Mouse (Mus musculus): Measurements from ENCODE around the gene Tada3. TPM values are rescaled to one million over a fixed set of nuclear protein-coding genes. Genes with fewer than 3 reads are reported as not detected.

Tada3 gene
- 34.8 and 158 TPM in 2 replicates for polyA plus RNA-seq (2012; ENCODE audit: insufficient read depth, low replicate concordance)

DNA sequence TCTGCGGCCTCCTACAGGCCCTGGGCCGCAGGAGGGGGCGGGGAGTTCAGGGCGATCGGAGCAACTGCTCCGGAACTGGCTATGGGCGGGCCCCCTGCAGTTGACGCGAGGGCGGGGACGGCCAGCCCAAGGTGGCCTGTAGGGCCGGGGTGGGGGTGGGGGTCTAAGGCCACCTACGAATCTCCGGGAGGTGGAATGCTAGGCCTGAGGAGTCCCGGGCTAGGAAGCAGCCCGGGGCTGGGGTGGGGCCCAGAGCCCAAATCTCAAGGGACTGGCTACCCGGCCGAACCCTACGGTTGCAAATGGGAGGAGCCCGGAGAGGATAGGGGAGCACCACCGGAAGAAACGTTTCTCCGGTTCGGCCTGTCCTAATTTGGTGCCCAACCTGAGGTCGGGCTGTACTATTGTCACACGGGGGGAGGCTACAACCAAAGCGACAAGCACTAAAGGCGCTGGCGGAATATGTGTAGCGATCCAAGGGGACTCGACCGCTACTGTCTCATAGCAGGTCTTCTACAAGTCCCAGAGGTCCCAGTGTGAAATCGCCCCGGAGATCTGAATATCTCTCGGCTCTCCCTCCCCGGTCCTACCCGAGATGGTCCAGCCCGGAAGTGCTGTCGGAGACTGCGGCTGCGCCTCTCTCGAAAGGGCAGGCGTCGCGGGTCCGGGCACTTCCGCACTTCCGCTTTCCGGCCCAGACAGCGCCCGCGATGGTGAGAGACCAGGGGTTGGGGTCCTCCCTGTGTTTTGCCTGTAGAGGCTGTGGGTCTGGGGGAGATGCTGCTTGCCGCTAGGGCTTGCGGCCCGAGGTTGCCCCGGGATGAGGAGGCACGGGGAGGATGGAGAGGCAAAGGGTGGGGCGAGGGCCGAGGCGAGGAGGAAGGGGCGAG, at the start of gene Tada3, which contains the start of gene Arpc4:
TSS of gene Tada3 (minus strand) at position 388 of the 890 bp plus-strand sequence.
TSS of gene Arpc4 (plus strand) at position 620 of the 890 bp plus-strand sequence.
- H3K4me1 ChIP-seq: peaks cover 73% of the 10 kb centered on the region
- H3K9me3 ChIP-seq: no peaks in the 10 kb centered on the region
- peak; percentile 60; the same call in 1 of the 3 replicates for TF ChIP-seq GATA1 (IDR thresholded peaks at IDR 0.05; ENCODE audit: borderline replicate concordance, low read length)
- peak; percentile 83 for TF ChIP-seq FLI1 (IDR thresholded peaks at IDR 0.05; ENCODE audit: low read length)
- H3K27me3 ChIP-seq (replicated peaks): no peaks in the 10 kb centered on the region
- H3K36me3 ChIP-seq (replicated peaks; ENCODE audit: low read length): peaks cover 70% of the 10 kb centered on the region
- peak within 1 kb of the TSS; percentile 96 for H3K4me3 ChIP-seq (replicated peaks)

DNA sequence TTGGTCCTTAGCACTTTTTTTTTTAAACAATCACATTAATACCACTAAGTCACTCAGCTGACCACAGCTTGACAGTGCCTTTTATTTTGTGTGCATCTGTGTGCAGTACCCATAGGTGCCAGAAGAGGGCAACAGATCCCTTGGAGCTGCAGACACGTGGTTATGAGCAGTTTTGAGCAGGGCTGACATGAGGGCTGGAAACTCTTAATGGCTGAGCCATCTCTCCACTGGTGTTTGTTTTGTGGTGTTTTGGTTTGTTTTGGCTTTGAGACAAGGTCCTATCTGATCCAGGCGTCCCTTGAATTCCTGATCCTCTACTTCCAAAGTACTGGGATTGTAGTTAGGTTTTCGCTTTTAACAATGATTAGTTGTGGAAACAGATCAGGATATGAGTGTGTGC, 49.7 kb upstream of the Tada3 start:
- TF ChIP-seq GATA1 (IDR thresholded peaks at IDR 0.05; ENCODE audit: borderline replicate concordance, low read length): no peak
- TF ChIP-seq FLI1 (IDR thresholded peaks at IDR 0.05; ENCODE audit: low read length): no peak
- Histone ChIP-seq H3K4me3 (replicated peaks) (no peak overlapping the region), H3K9me3 (peaks cover 4% of the 10 kb centered on the region), H3K36me3 (replicated peaks; ENCODE audit: low read length) (no peaks in the 10 kb centered on the region), H3K4me1 (peaks cover 48% of the 10 kb centered on the region), H3K27me3 (replicated peaks) (peaks cover 8% of the 10 kb centered on the region)

DNA sequence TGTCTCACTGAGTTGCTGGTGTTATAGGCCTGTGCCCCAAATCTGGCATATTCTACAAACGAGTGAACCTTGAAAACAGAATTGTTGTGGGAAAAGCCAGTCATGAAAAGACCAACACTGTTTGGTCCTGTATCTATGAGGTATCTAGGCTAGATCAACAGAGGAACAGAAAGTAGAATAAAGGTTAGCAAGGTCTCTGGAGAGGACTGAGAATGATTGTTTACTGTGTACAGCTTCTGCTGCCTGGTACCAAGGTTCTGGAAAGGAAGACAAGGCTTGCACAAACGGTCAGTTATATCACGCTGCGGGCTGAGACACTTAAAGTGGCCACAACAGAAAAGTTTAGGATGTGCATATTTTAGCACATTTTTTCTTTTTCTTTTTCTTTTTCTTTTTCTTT, 49.0 kb upstream of the Tada3 start:
- TF ChIP-seq FLI1 (IDR thresholded peaks at IDR 0.05; ENCODE audit: low read length) (no peak), GATA1 (IDR thresholded peaks at IDR 0.05; ENCODE audit: borderline replicate concordance, low read length) (no peak)
- Histone ChIP-seq H3K4me1 (peaks cover 44% of the 10 kb centered on the region), H3K36me3 (replicated peaks; ENCODE audit: low read length) (no peaks in the 10 kb centered on the region), H3K9me3 (peaks cover 4% of the 10 kb centered on the region), H3K4me3 (replicated peaks) (no peak overlapping the region), H3K27me3 (replicated peaks) (peaks cover 5% of the 10 kb centered on the region)

DNA sequence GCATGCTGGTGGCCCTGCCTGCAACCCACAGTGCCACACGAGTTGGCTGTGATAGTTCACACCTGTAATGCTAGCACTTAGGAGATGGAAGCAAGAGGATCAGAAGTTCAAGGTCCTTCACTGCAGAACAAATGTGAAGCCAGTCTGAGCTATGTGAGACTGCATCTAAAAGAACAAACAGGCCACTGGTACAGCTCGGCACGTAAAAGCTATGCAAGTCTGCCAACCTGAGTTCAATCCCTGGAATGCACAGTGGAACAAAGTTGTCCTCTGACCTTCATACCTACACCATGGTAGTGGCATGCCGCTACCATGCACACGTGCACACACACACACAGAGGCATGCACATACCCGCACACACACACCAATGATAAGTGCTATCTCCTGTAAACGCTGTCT, 46.5 kb upstream of the Tada3 start:
- H3K36me3 ChIP-seq (replicated peaks; ENCODE audit: low read length): no peaks in the 10 kb centered on the region
- H3K27me3 ChIP-seq (replicated peaks): peaks cover 5% of the 10 kb centered on the region
- peaks cover 4% of the 10 kb centered on the region for H3K9me3 ChIP-seq
- no peak for TF ChIP-seq GATA1 (IDR thresholded peaks at IDR 0.05; ENCODE audit: borderline replicate concordance, low read length)
- no peak for TF ChIP-seq FLI1 (IDR thresholded peaks at IDR 0.05; ENCODE audit: low read length)
- H3K4me1 ChIP-seq: peaks cover 42% of the 10 kb centered on the region
- H3K4me3 ChIP-seq (replicated peaks): no peak overlapping the region

DNA sequence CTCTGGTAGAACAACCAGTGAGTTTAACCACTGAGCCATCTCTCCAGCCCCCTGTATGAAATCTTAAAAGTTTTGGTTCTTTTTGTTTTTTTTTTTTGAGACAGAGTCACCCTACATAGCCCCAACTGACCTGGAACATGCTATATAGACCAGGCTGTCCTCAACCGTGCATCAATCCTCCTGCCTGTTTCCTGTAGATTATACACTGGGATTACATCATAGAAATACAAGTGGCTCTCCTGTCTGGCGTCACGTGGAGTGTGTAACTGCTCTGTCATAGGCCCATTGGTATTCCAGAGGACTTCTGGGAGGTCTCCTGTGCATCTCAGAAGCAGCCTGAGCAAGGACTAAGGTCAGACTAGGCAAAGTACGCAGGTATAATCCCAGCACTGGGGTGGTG, 45.3 kb upstream of the Tada3 start:
- Histone ChIP-seq H3K36me3 (replicated peaks; ENCODE audit: low read length) (no peaks in the 10 kb centered on the region), H3K27me3 (replicated peaks) (peaks cover 5% of the 10 kb centered on the region), H3K9me3 (peaks cover 4% of the 10 kb centered on the region), H3K4me1 (peaks cover 49% of the 10 kb centered on the region), H3K4me3 (replicated peaks) (no peak overlapping the region)
- no peak for TF ChIP-seq FLI1 (IDR thresholded peaks at IDR 0.05; ENCODE audit: low read length)
- TF ChIP-seq GATA1 (IDR thresholded peaks at IDR 0.05; ENCODE audit: borderline replicate concordance, low read length): no peak

DNA sequence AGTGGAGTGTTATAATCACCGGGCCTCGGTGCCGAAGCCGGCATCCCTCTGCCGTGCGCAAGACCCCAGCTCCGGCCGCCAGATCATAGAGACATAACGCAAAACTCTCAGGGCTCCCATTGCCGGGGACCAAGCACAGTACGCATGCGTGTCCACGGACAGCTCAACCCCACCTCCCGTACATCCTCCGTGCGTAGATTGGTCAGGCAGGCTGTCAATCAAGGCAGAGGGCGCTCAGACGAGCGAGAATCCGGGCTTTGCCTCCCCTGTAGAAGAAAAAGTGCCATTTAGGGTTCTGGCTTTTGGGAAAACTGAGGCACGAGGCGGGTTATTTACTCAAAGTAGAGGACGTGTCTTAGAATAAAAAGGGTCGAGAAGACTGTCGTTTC, 41.5 kb upstream of the Tada3 start, which contains the start of gene Rpusd3:
TSS of gene Rpusd3 (minus strand) at position 142 of the 389 bp plus-strand sequence.
- peaks cover 33% of the 10 kb centered on the region for H3K36me3 ChIP-seq (replicated peaks; ENCODE audit: low read length)
- peak within 1 kb of the TSS; percentile 96 for H3K4me3 ChIP-seq (replicated peaks)
- H3K27me3 ChIP-seq (replicated peaks): no peaks in the 10 kb centered on the region
- TF ChIP-seq GATA1 (IDR thresholded peaks at IDR 0.05; ENCODE audit: borderline replicate concordance, low read length) (no peak), FLI1 (IDR thresholded peaks at IDR 0.05; ENCODE audit: low read length) (no peak)
- peaks cover 52% of the 10 kb centered on the region for H3K4me1 ChIP-seq
- no peaks in the 10 kb centered on the region for H3K9me3 ChIP-seq

DNA sequence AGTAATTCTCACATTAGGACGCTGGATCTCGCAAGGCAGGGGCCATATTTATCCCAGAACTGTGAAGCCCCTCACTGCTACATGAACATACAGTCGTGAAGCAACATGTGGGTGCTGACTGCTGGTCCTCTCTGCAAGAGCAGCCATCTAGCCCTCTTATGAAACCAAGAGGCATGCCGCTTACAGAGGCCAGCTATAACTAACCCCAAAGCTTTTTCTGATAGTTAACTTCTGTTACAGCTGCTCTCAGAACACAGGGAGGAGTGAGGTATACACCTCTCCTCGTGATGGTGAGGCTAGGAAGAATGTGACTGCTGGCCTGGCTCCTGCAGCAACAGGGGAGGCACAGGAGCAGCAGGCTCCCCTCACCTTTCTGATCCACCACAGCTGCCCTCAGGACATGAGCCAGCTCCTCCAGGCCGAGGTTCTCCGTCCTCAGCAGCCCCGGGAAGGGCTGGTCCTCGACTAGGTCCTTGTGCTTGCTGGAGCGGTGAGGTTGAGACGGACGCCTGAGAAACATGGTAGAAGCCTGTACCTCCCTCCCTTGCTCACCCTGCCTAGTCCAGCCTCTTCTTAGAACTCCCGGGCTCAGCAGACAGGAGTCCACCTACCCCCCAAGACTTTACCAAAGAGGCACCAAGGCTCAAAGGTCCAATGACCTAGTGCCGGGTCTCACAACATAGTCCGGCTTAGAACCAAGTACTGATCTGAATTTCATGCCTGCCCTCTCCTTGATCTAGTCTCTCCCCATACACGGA, 40.9 kb upstream of the Tada3 start:
- no peaks in the 10 kb centered on the region for H3K9me3 ChIP-seq

DNA sequence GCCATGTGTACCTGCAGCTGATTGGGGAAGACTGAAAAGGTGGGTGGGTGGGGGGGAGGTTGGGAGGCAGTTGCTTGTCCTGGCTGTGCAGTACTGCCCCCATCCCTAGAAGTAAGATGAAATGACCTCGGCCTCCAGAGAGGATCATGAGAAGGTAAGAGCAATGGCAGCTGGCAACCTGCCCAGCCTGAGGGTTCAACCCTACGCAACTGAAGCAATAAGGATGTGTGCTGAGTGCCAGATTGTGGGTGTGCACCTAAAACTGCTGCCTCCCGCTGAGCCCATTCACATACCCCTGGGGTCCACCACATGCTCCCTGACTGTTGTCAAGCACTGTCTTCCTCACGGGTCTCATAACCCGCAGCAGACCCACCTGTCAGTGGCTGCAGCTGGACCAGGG, 38.7 kb upstream of the Tada3 start:
- peaks cover 40% of the 10 kb centered on the region for H3K4me1 ChIP-seq
- H3K4me3 ChIP-seq (replicated peaks): no peak overlapping the region
- H3K36me3 ChIP-seq (replicated peaks; ENCODE audit: low read length): peaks cover 61% of the 10 kb centered on the region
- TF ChIP-seq GATA1 (IDR thresholded peaks at IDR 0.05; ENCODE audit: borderline replicate concordance, low read length) (no peak), FLI1 (IDR thresholded peaks at IDR 0.05; ENCODE audit: low read length) (no peak)
- no peaks in the 10 kb centered on the region for H3K27me3 ChIP-seq (replicated peaks)
- no peaks in the 10 kb centered on the region for H3K9me3 ChIP-seq

More for the DNA sequence above, 40.9 kb upstream of the Tada3 start:
- Histone ChIP-seq H3K4me3 (replicated peaks) (peak overlapping the region; percentile 96), H3K4me1 (peaks cover 51% of the 10 kb centered on the region), H3K36me3 (replicated peaks; ENCODE audit: low read length) (peaks cover 39% of the 10 kb centered on the region), H3K27me3 (replicated peaks) (no peaks in the 10 kb centered on the region)
- TF ChIP-seq GATA1 (IDR thresholded peaks at IDR 0.05; ENCODE audit: borderline replicate concordance, low read length) (no peak), FLI1 (IDR thresholded peaks at IDR 0.05; ENCODE audit: low read length) (no peak)

DNA sequence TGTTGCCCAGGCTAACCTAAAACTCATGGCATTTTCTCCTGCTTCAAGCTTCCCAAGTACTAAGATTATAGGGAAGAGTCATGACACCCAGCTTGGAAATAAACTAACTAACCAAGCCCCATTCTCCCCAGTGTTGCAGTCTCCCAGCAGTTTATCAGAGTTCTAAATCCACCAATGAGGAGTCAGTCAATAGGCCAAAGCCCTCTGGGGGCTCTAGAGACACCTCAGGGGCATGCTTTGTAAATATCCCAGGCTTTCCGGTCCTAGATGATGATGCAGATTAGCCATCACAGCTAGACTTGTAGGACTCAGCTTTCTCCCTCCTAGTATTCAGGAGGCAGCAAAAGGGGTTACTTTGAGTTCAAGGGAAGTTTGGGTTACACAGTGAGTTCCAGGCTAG, 32.3 kb upstream of the Tada3 start:
- TF ChIP-seq FLI1 (IDR thresholded peaks at IDR 0.05; ENCODE audit: low read length) (no peak), GATA1 (IDR thresholded peaks at IDR 0.05; ENCODE audit: borderline replicate concordance, low read length) (no peak)
- Histone ChIP-seq H3K9me3 (no peaks in the 10 kb centered on the region), H3K4me1 (peaks cover 5% of the 10 kb centered on the region; the same call in 1 of the 2 replicates), H3K4me3 (replicated peaks) (no peak overlapping the region), H3K36me3 (replicated peaks; ENCODE audit: low read length) (peaks cover 100% of the 10 kb centered on the region), H3K27me3 (replicated peaks) (no peaks in the 10 kb centered on the region)
